Mouse (Mus musculus): ENCODE results near the gene Trim45. TPM values are rescaled to one million over a fixed set of nuclear protein-coding genes. Genes with fewer than 3 reads are reported as not detected.

Trim45 gene
- polyA plus RNA-seq, 1 experiment from 2014 or later, result 8.0 TPM

GRCm38 (mm10) chr3:100938211-100938610 is 16.2 kb downstream of the Trim45 start:
- Histone ChIP-seq H3K9ac (no peak overlapping the region), H3K4me3 (no peak overlapping the region), H3K4me1 (replicated peaks) (no peaks in the 10 kb centered on the region), H3K4me2 (no peak overlapping the region), H3K27me3 (no peaks in the 10 kb centered on the region), H3K36me3 (peaks cover 71% of the 10 kb centered on the region), H3K27ac (replicated peaks) (no peak overlapping the region), H3K9me3 (no peaks in the 10 kb centered on the region)
- no peak for ATAC-seq (ENCODE audit: low read depth)
- 93% methylated on average over 4 of the region's 4 CpGs for WGBS

- H3K27ac ChIP-seq (replicated peaks), result no peak overlapping the region
- H3K4me1 ChIP-seq (replicated peaks), result no peaks in the 10 kb centered on the region
- ATAC-seq (ENCODE audit: low read depth), result no peak
- no peak overlapping the region for H3K4me3 ChIP-seq
- H3K4me2 ChIP-seq, result no peak overlapping the region
- no peaks in the 10 kb centered on the region for H3K27me3 ChIP-seq
- 93% methylated on average over 4 of the region's 4 CpGs for WGBS
- no peak overlapping the region for H3K9ac ChIP-seq
- peaks cover 66% of the 10 kb centered on the region for H3K36me3 ChIP-seq
- H3K9me3 ChIP-seq, result no peaks in the 10 kb centered on the region
Measured at GRCm38 (mm10) chr3:100940496-100941037, 18.6 kb downstream of the Trim45 start.

- Histone ChIP-seq H3K4me2 (no peak overlapping the region), H3K4me1 (replicated peaks) (no peaks in the 10 kb centered on the region), H3K9ac (no peak overlapping the region), H3K4me3 (no peak overlapping the region), H3K36me3 (peaks cover 73% of the 10 kb centered on the region), H3K27ac (replicated peaks) (no peak overlapping the region), H3K9me3 (no peaks in the 10 kb centered on the region), H3K27me3 (no peaks in the 10 kb centered on the region)
- ATAC-seq (ENCODE audit: low read depth), result no peak
- 91% methylated on average over 8 of the region's 8 CpGs for WGBS
Measured at GRCm38 (mm10) chr3:100947286-100947685, 25.3 kb downstream of the Trim45 start.

GRCm38 (mm10) chr3:100951531-100951930 is 29.5 kb downstream of the Trim45 start:
- Histone ChIP-seq H3K27me3 (no peaks in the 10 kb centered on the region), H3K4me2 (no peak overlapping the region), H3K4me3 (no peak overlapping the region), H3K4me1 (replicated peaks) (no peaks in the 10 kb centered on the region), H3K9ac (no peak overlapping the region), H3K27ac (replicated peaks) (no peak overlapping the region), H3K36me3 (peaks cover 60% of the 10 kb centered on the region), H3K9me3 (no peaks in the 10 kb centered on the region)
- 86% methylated on average over 4 of the region's 4 CpGs for WGBS
- no peak for ATAC-seq (ENCODE audit: low read depth)

- no peak for ATAC-seq (ENCODE audit: low read depth)
- no peaks in the 10 kb centered on the region for H3K9me3 ChIP-seq
- peaks cover 62% of the 10 kb centered on the region for H3K36me3 ChIP-seq
- no peak overlapping the region for H3K4me3 ChIP-seq
- H3K9ac ChIP-seq, result no peak overlapping the region
- H3K27me3 ChIP-seq, result no peaks in the 10 kb centered on the region
- H3K27ac ChIP-seq (replicated peaks), result no peak overlapping the region
- no peaks in the 10 kb centered on the region for H3K4me1 ChIP-seq (replicated peaks)
- no peak overlapping the region for H3K4me2 ChIP-seq
Measured at GRCm38 (mm10) chr3:100954616-100955015, 32.6 kb downstream of the Trim45 start.

GRCm38 (mm10) chr3:100961007-100961406 is 39.0 kb downstream of the Trim45 start:
- ATAC-seq (ENCODE audit: low read depth), result no peak
- H3K27ac ChIP-seq (replicated peaks), result no peak overlapping the region
- no peaks in the 10 kb centered on the region for H3K27me3 ChIP-seq
- H3K9ac ChIP-seq, result no peak overlapping the region
- no peak overlapping the region for H3K4me3 ChIP-seq
- no peaks in the 10 kb centered on the region for H3K9me3 ChIP-seq
- no peaks in the 10 kb centered on the region for H3K4me1 ChIP-seq (replicated peaks)
- 89% methylated on average over 5 of the region's 5 CpGs for WGBS
- H3K4me2 ChIP-seq, result no peak overlapping the region
- peaks cover 45% of the 10 kb centered on the region for H3K36me3 ChIP-seq

GRCm38 (mm10) chr3:100961501-100961900 is 39.5 kb downstream of the Trim45 start:
- Histone ChIP-seq H3K9ac (no peak overlapping the region), H3K27ac (replicated peaks) (no peak overlapping the region), H3K4me2 (no peak overlapping the region), H3K9me3 (no peaks in the 10 kb centered on the region), H3K36me3 (peaks cover 45% of the 10 kb centered on the region), H3K27me3 (no peaks in the 10 kb centered on the region), H3K4me3 (no peak overlapping the region), H3K4me1 (replicated peaks) (no peaks in the 10 kb centered on the region)
- WGBS, result 95% methylated on average over 7 of the region's 7 CpGs
- no peak for ATAC-seq (ENCODE audit: low read depth)

GRCm38 (mm10) chr3:100963849-100964542 is 42.0 kb downstream of the Trim45 start:
- Histone ChIP-seq H3K9me3 (no peaks in the 10 kb centered on the region), H3K27me3 (no peaks in the 10 kb centered on the region), H3K27ac (replicated peaks) (no peak overlapping the region), H3K4me1 (replicated peaks) (peaks cover 4% of the 10 kb centered on the region), H3K9ac (no peak overlapping the region), H3K4me2 (no peak overlapping the region), H3K36me3 (peaks cover 23% of the 10 kb centered on the region; the same call in 1 of the 2 replicates), H3K4me3 (no peak overlapping the region)
- ATAC-seq (ENCODE audit: low read depth), result peak; percentile 70; the same call in 1 of the 2 replicates
- 77% methylated on average over 14 of the region's 14 CpGs for WGBS

GRCm38 (mm10) chr3:100969176-100969917 is 47.3 kb downstream of the Trim45 start, which contains the start of gene Ttf2:
Gene Ttf2 (minus strand): TSS chr3:100969663.
- peak; percentile 98 for ATAC-seq (ENCODE audit: low read depth)
- H3K27me3 ChIP-seq, result no peaks in the 10 kb centered on the region
- H3K9ac ChIP-seq, result peak within 1 kb of the TSS; percentile 73
- H3K4me2 ChIP-seq, result peak within 1 kb of the TSS; percentile 94
- peak within 1 kb of the TSS; percentile 68 for H3K4me3 ChIP-seq
- H3K36me3 ChIP-seq, result no peaks in the 10 kb centered on the region
- no peak within 1 kb of the TSS for H3K27ac ChIP-seq (replicated peaks)
- H3K4me1 ChIP-seq (replicated peaks), result peaks cover 12% of the 10 kb centered on the region
- H3K9me3 ChIP-seq, result no peaks in the 10 kb centered on the region
- WGBS, result under 1% methylated on average over 40 of the region's 40 CpGs

GRCm38 (mm10) chr3:100973906-100974305 is 51.9 kb downstream of the Trim45 start:
- WGBS, result 10% methylated on average over 1 of the region's 1 CpGs

GRCm38 (mm10) chr3:100979290-100979689 is 57.3 kb downstream of the Trim45 start:
- Histone ChIP-seq H3K9ac (no peak overlapping the region), H3K4me3 (no peak overlapping the region), H3K4me2 (no peak overlapping the region), H3K27ac (replicated peaks) (no peak overlapping the region), H3K27me3 (no peaks in the 10 kb centered on the region), H3K4me1 (replicated peaks) (peaks cover 10% of the 10 kb centered on the region; the same call in 1 of the 2 replicates), H3K36me3 (no peaks in the 10 kb centered on the region), H3K9me3 (no peaks in the 10 kb centered on the region)
- 76% methylated on average over 8 of the region's 8 CpGs for WGBS
- no peak for ATAC-seq (ENCODE audit: low read depth)

More at GRCm38 (mm10) chr3:100973906-100974305, 51.9 kb downstream of the Trim45 start:
- no peak overlapping the region for H3K9ac ChIP-seq
- no peak overlapping the region for H3K27ac ChIP-seq (replicated peaks)
- no peaks in the 10 kb centered on the region for H3K9me3 ChIP-seq
- peaks cover 8% of the 10 kb centered on the region for H3K4me1 ChIP-seq (replicated peaks)
- no peak overlapping the region for H3K4me3 ChIP-seq
- H3K36me3 ChIP-seq, result no peaks in the 10 kb centered on the region
- H3K4me2 ChIP-seq, result no peak overlapping the region
- H3K27me3 ChIP-seq, result no peaks in the 10 kb centered on the region
- ATAC-seq (ENCODE audit: low read depth), result no peak
